Mouse (Mus musculus) bone marrow macrophage, adult 2 months (primary cell): Measurements from ENCODE around the gene Soga1.

Source experiments
- CTCF ChIP-seq: IDR thresholded peaks from 2 replicates; pipeline ENCODE4 v1.5.1; 2012; ENCODE audit warnings: low read depth, mild to moderate bottlenecking, low read length, moderate library complexity
- POLR2A ChIP-seq: IDR thresholded peaks from 2 replicates; pipeline ENCODE4 v1.6.1; 2012; ENCODE audit warnings: mild to moderate bottlenecking, low read depth, low read length, borderline replicate concordance

DNA sequence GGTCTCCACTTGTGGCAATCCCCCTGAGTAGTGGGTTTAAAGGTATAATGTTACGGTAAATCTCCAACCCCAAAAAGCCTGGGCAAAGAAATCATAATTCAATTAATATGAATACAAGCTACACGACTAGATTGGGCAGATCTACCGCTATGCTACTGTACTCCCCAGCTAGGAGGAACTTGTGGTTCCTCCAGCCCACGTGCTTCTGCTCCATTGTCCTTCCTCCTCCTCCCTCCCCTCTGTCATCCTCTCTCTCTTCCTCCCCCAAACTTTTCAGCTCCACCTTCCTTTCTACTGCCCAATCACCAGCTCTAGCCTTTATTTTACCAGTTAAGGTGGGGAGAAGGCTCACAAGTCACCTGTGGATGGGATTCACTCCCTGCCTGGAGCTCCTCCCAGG lies 29.2 kb upstream of the Soga1 start:
- TF ChIP-seq CTCF (no peak), POLR2A (no peak)
